Mouse (Mus musculus): ENCODE measurements around the gene Mt4. TPM values are rescaled to one million over a fixed set of nuclear protein-coding genes. Genes with fewer than 3 reads are reported as not detected.

Gene Mt4
- polyA plus RNA-seq, 1 experiment from 2014 or later = not detected

DNA sequence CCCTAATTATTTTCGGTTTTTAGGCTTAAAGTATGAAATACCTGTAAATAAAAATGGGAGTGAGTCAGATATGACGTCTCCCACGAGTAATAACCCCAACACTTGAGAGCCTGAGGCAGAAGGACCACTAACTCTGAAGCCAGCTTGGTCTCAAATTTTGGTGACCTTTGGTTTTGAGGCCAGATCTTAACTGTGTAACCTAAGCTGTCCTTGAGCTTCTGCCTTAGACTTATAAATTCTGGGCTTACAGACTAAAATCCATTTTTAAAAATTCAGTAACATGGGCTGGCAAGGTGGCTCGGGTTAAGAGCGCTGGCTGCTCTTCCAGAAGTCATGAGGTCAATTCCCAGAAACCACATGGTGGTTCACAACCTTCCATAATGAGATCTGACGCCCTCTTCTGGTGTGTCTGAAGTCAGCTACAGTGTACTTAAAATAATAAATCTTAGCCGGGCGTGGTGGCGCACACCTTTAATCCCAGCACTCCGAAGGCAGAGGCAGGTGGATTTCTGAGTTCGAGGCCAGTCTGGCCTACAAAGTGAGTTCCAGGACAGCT, 36.9 kb downstream of the Mt4 start:
- Histone ChIP-seq H3K4me1 (peaks cover 27% of the 10 kb centered on the region), H3K9me3 (no peaks in the 10 kb centered on the region), H3K27me3 (ENCODE audit: insufficient read depth, poor library complexity, severe bottlenecking) (peaks cover 100% of the 10 kb centered on the region), H3K36me3 (no peaks in the 10 kb centered on the region), H3K4me3 (peak overlapping the region; percentile 61), H3K27ac (0 out of 2 replicates have a peak overlapping the region, but pooled peaks have one; percentile 73)
- 48% methylated on average over 11 of the region's 11 CpGs for WGBS
- no peak for DNase-seq (ENCODE audit: low spot score)

DNA sequence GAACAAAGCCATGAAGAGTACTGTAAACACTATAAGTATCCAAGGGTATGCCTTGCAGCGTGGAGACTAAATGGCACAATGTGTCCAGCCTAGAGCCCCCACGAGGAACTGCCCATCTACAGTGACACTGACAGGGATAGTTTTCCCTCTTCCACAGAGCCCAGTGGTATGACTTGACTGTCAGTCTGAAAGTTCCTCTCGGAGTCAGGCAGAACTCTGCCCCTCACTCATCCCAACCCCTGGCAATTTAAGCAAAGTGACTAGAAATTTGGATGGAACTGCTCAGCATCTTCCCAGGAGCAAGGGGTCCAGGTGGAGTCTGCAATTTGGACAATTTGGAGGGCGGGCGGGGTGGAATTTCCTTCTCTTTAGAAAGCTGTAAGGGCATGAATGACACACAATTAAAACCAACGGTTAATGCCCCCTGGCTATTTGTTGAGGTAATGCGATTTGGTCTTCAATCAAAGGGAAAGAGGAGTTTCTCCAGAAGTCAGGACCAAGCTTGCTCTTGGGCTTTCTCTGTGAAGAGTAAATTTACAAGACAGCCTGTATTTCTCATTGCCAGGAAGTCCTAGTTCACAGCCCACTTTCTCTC, 37.7 kb downstream of the Mt4 start:
- peaks cover 33% of the 10 kb centered on the region for H3K4me1 ChIP-seq
- H3K9me3 ChIP-seq = no peaks in the 10 kb centered on the region
- DNase-seq (ENCODE audit: low spot score) = no peak
- peaks cover 99% of the 10 kb centered on the region for H3K27me3 ChIP-seq (ENCODE audit: insufficient read depth, poor library complexity, severe bottlenecking)
- H3K27ac ChIP-seq = no peak overlapping the region
- 37% methylated on average over 7 of the region's 7 CpGs for WGBS
- no peak overlapping the region for H3K4me3 ChIP-seq
- H3K36me3 ChIP-seq = no peaks in the 10 kb centered on the region

DNA sequence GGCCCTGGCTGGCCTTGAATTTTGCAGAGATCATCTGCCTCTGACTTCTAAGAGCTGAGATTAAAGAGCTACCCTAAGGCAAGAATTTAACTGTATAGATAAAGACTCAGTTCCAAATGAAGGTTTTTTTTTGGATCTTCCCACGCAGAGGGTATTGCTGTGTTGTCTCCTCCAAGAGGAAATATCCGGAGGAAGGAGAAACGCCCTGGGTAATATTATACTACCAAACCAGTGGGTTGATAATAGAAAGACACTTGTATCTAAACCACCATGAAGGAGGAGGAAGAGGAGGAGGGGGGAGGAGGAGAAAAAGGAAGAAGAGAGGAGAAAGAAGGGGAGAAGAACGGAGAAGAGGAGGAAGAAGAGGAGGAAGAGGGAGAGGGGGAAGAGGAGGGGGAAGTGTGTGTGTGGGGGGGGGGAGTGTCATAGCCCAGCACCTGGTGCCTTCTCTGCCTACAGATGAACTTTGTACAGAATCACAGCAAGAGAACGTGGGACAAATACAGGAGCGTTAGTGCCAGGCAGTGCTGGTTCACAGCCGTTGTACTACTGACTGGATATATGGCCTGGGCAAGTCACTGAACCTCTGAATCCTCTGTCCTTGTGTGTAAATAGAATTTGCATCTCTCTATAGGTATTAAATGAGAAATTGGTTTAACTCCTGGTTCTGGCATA, 40.9 kb downstream of the Mt4 start:
- H3K27me3 ChIP-seq (ENCODE audit: insufficient read depth, poor library complexity, severe bottlenecking) = peaks cover 99% of the 10 kb centered on the region
- H3K27ac ChIP-seq = no peak overlapping the region
- WGBS = 64% methylated on average over 7 of the region's 7 CpGs
- no peak overlapping the region for H3K4me3 ChIP-seq
- no peak for DNase-seq (ENCODE audit: low spot score)
- H3K4me1 ChIP-seq = peaks cover 24% of the 10 kb centered on the region
- H3K9me3 ChIP-seq = no peaks in the 10 kb centered on the region
- H3K36me3 ChIP-seq = no peaks in the 10 kb centered on the region

DNA sequence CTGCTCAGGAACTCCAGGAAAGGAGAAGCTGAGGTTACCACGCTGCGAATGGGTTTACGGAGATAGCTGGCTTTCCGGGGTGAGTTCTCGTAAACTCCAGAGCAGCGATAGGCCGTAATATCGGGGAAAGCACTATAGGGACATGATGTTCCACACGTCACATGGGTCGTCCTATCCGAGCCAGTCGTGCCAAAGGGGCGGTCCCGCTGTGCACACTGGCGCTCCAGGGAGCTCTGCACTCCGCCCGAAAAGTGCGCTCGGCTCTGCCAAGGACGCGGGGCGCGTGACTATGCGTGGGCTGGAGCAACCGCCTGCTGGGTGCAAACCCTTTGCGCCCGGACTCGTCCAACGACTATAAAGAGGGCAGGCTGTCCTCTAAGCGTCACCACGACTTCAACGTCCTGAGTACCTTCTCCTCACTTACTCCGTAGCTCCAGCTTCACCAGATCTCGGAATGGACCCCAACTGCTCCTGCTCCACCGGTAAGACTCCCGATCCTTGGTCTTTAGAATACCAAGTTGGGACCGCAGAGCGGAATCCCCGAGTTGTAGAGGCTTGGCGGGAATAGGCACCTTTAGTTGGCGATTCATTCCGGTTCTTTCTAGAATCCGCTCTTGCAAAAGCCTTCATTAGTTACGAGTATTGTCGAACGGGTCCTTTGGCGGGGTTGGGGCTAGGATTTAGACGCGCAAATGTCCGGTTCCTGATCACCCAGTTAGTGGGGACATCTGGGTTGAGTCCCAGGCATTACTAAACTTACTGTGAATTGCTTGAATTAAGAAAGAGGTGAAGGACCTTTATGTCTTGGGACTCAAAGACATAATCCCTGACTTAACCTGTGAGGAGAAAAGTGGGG, 42.1 kb downstream of the Mt4 start, which contains the start of gene Mt1:
Gene Mt1, plus strand, starts transcription at position 226 of the 856 bp plus-strand sequence.
- Histone ChIP-seq H3K9me3 (no peaks in the 10 kb centered on the region), H3K27ac (peak within 1 kb of the TSS; percentile 83), H3K36me3 (no peaks in the 10 kb centered on the region), H3K4me3 (peak within 1 kb of the TSS; percentile 68), H3K27me3 (ENCODE audit: insufficient read depth, poor library complexity, severe bottlenecking) (peaks cover 99% of the 10 kb centered on the region), H3K4me1 (peaks cover 30% of the 10 kb centered on the region)
- WGBS = under 1% methylated on average over 50 of the region's 50 CpGs
- peak; percentile 99 for DNase-seq (ENCODE audit: low spot score)

DNA sequence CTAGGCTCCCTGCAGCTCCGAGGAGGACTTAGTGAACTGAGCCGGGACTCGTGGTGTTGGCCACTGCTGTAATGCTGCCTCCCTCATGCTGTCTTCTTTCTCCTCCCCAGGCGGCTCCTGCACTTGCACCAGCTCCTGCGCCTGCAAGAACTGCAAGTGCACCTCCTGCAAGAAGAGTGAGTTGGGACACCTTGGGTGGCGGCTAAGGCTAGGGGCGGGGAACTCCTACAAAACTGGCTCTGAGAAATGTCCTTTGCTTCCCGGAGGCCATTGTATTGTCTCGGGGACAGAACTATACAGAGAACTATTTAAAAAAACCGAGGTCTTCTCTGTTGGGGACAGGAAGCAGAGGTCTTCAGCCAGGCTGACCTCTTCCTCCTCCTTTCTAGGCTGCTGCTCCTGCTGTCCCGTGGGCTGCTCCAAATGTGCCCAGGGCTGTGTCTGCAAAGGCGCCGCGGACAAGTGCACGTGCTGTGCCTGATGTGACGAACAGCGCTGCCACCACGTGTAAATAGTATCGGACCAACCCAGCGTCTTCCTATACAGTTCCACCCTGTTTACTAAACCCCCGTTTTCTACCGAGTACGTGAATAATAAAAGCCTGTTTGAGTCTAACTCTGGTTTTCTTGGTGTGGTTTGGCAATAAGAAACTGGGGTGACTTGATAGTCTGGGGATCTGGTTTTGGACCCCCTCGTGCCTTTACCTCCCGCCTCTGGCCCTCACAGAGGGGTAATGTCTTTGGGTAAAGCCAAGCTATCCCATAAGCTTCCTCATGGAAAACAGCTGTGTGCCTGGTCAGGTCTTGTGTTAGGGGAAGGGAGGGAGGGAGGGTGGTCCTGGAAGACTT, 42.9 kb downstream of the Mt4 start:
- 6% methylated on average over 25 of the region's 25 CpGs for WGBS
- peak overlapping the region; percentile 83; the same call in 1 of the 2 replicates for H3K27ac ChIP-seq
- H3K27me3 ChIP-seq (ENCODE audit: insufficient read depth, poor library complexity, severe bottlenecking) = peaks cover 99% of the 10 kb centered on the region
- H3K9me3 ChIP-seq = no peaks in the 10 kb centered on the region
- peaks cover 36% of the 10 kb centered on the region for H3K4me1 ChIP-seq
- no peak for DNase-seq (ENCODE audit: low spot score)
- no peaks in the 10 kb centered on the region for H3K36me3 ChIP-seq
- peak overlapping the region; percentile 68 for H3K4me3 ChIP-seq

DNA sequence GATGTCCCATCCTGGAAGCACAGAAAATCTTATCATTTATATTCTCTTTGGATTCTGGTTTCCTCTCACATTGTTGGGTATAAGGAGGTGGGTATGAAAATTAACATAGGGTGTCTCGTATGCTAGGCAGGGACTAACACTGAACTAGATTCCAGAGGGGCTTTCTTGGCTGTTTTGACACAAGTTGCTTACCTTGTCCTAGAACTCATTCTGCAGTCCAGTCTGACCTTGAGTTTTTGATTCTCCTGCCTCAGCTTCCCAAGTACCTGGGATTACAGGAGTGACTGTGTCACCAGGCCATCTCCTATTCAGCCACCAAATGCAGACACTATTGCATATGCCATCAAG, 43.5 kb downstream of the Mt4 start:
- H3K27ac ChIP-seq = 0 out of 2 replicates have a peak overlapping the region, but pooled peaks have one; percentile 83
- H3K9me3 ChIP-seq = no peaks in the 10 kb centered on the region
- no peaks in the 10 kb centered on the region for H3K36me3 ChIP-seq
- peaks cover 36% of the 10 kb centered on the region for H3K4me1 ChIP-seq
- WGBS = 73% methylated on average over 1 of the region's 1 CpGs
- peaks cover 98% of the 10 kb centered on the region for H3K27me3 ChIP-seq (ENCODE audit: insufficient read depth, poor library complexity, severe bottlenecking)
- peak overlapping the region; percentile 68; the same call in 1 of the 2 replicates for H3K4me3 ChIP-seq
- no peak for DNase-seq (ENCODE audit: low spot score)

GRCm38 (mm10) chr8:94182055-94182929, 45.3 kb downstream of the Mt4 start:
- peak overlapping the region; percentile 72; the same call in 1 of the 2 replicates for H3K27ac ChIP-seq
- H3K36me3 ChIP-seq = no peaks in the 10 kb centered on the region
- peak overlapping the region; percentile 48 for H3K4me3 ChIP-seq
- H3K9me3 ChIP-seq = no peaks in the 10 kb centered on the region
- peaks cover 49% of the 10 kb centered on the region for H3K4me1 ChIP-seq
- peaks cover 98% of the 10 kb centered on the region for H3K27me3 ChIP-seq (ENCODE audit: insufficient read depth, poor library complexity, severe bottlenecking)
- WGBS = 68% methylated on average over 13 of the region's 13 CpGs
- DNase-seq (ENCODE audit: low spot score) = no peak

GRCm38 (mm10) chr8:94183117-94183516, 46.1 kb downstream of the Mt4 start:
- Histone ChIP-seq H3K27ac (peak overlapping the region; percentile 72), H3K9me3 (no peaks in the 10 kb centered on the region), H3K4me1 (peaks cover 54% of the 10 kb centered on the region), H3K27me3 (ENCODE audit: insufficient read depth, poor library complexity, severe bottlenecking) (peaks cover 98% of the 10 kb centered on the region), H3K36me3 (no peaks in the 10 kb centered on the region), H3K4me3 (peak overlapping the region; percentile 48)
- WGBS = 1% methylated on average over 16 of the region's 16 CpGs
- peak; percentile 96 for DNase-seq (ENCODE audit: low spot score)

DNA sequence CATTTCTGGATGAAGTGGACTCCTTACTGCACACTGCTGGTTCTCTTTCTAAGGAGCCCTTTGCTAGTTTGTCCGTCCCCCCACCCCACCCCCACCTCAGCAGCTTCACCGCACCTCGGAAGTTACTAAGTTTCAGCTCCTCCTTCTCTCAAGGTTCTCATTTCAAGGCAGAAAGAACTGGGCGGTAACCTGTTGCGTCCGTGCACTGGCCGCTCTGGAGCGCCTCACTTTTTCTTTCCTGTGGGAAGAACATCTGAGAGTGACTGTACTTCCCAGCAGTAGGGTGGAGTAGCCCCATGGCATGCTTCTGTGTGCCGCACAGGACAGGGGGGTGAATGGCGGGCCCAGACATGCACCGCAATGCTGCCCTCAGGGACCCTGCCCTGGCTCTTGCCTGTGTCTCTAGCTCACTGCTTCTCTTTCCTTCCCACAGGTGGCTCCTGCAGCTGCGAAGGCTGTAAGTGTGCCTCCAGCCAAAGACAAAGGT, 47.4 kb downstream of the Mt4 start:
- WGBS = 20% methylated on average over 12 of the region's 12 CpGs
- Histone ChIP-seq H3K4me3 (no peak overlapping the region; the same call in 1 of the 2 replicates), H3K27ac (peak overlapping the region; percentile 49; the same call in 1 of the 2 replicates), H3K27me3 (ENCODE audit: insufficient read depth, poor library complexity, severe bottlenecking) (peaks cover 90% of the 10 kb centered on the region), H3K4me1 (peaks cover 51% of the 10 kb centered on the region), H3K36me3 (no peaks in the 10 kb centered on the region), H3K9me3 (no peaks in the 10 kb centered on the region)
- no peak for DNase-seq (ENCODE audit: low spot score)

GRCm38 (mm10) chr8:94185791-94186190, 48.8 kb downstream of the Mt4 start:
- no peak for DNase-seq (ENCODE audit: low spot score)
- 54% methylated on average over 6 of the region's 6 CpGs for WGBS
- Histone ChIP-seq H3K4me3 (no peak overlapping the region), H3K4me1 (peaks cover 47% of the 10 kb centered on the region), H3K27ac (peak overlapping the region; percentile 75; the same call in 1 of the 2 replicates), H3K27me3 (ENCODE audit: insufficient read depth, poor library complexity, severe bottlenecking) (peaks cover 76% of the 10 kb centered on the region), H3K9me3 (no peaks in the 10 kb centered on the region), H3K36me3 (no peaks in the 10 kb centered on the region)

DNA sequence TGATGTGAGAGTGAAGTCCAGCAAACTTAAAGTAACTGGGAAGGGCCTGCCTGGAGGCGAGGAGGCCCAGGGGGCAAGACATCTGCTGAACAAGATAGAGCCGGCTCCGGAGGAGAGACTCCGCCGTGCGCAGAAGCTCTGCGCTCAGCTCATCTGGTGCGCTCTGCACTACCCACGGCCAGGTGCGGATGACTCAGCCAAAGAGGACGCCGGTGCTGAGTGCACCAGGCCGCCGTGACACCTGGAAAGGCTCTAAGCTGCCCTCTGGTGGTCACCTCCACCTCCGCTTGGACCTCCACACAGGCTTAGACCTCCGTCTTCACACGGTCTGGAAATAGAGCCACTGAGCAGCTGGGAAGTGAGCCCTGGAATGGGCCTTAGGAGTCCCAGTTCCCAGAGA, 49.5 kb downstream of the Mt4 start:
- H3K9me3 ChIP-seq = no peaks in the 10 kb centered on the region
- peaks cover 69% of the 10 kb centered on the region for H3K27me3 ChIP-seq (ENCODE audit: insufficient read depth, poor library complexity, severe bottlenecking)
- H3K36me3 ChIP-seq = no peaks in the 10 kb centered on the region
- peak; percentile 95 for DNase-seq (ENCODE audit: low spot score)
- peak overlapping the region; percentile 75; the same call in 1 of the 2 replicates for H3K27ac ChIP-seq
- WGBS = 4% methylated on average over 17 of the region's 17 CpGs
- peaks cover 54% of the 10 kb centered on the region for H3K4me1 ChIP-seq
- H3K4me3 ChIP-seq = peak overlapping the region; percentile 45

All from heart, embryonic 10.5 days (tissue).